ENCODE assay signal across 29 mouse cellular contexts in the genomic region with DNA sequence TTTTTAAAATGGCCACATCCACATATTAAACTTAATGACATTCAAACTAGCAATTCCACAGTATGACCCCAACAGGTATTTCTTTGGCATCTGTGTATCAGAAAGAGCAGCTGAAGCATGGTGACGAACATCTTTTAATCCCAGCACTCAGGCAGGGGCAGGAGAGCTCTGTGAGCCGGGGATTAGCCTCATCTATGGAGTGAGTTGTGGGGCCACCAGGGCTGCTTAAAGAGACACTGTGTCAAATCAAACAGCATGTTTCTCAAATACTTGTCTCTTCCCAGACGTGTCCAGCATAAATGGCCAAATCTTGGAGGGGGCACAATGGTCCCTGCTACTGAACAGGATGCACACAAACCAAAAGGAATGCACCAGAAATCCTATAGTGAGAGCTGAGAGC. TPM values are rescaled to one million over a fixed set of nuclear protein-coding genes. Genes with fewer than 3 reads are reported as not detected.
DNase-seq lines count a peak whose midpoint lies in the region; ATAC-seq and TF ChIP-seq lines count a peak whose summit lies in the region.
"Had no signal": no experiment of that assay in that cellular context is flagged by ENCODE, and none has a peak within 500 bp of the region (broad histone marks: within the 10 kb centered on the region; RNA-seq: fewer than 3 reads in every experiment).

No protein-coding gene starts in this region.

- H3K9ac ChIP-seq in heart, embryonic 15.5 days, result no peak overlapping the region
- H3K9ac ChIP-seq in heart, adult 2 months (ENCODE audit: low read depth, low read length), result no peak overlapping the region
- no peak overlapping the region for H3K9ac ChIP-seq in kidney, embryonic 15.5 days
- H3K9ac ChIP-seq in midbrain, embryonic 11.5 days (ENCODE audit: low read length), result no peak overlapping the region
- no peak overlapping the region for H3K9ac ChIP-seq in midbrain, embryonic 13.5 days (replicated peaks)
- no peak overlapping the region for H3K9ac ChIP-seq in forebrain, embryonic 13.5 days
- H3K9ac ChIP-seq: embryonic facial prominence, embryonic 15.5 days; forebrain, embryonic 12.5 days; hindbrain, embryonic 13.5 days; liver, embryonic 14.5 days; lung, embryonic 15.5 days; stomach, embryonic 15.5 days had no signal

- no peak overlapping the region for H3K4me3 ChIP-seq in heart, embryonic 15.5 days
- H3K4me3 ChIP-seq in heart, adult 2 months, result no peak overlapping the region
- no peak overlapping the region for H3K4me3 ChIP-seq in kidney, embryonic 15.5 days (replicated peaks)
- no peak overlapping the region for H3K4me3 ChIP-seq in midbrain, embryonic 11.5 days (ENCODE audit: low read depth, low read length)
- no peak overlapping the region for H3K4me3 ChIP-seq in midbrain, embryonic 13.5 days (replicated peaks)
- H3K4me3 ChIP-seq in forebrain, embryonic 13.5 days, result no peak overlapping the region
- H3K4me3 ChIP-seq: embryonic facial prominence, embryonic 10.5 days; embryonic facial prominence, embryonic 15.5 days; forebrain, embryonic 12.5 days; hindbrain, embryonic 13.5 days; lung, embryonic 15.5 days; megakaryocyte, embryonic 14.5 days; stomach, embryonic 15.5 days had no signal

- no peaks in the 10 kb centered on the region for H3K4me1 ChIP-seq in heart, embryonic 15.5 days (replicated peaks)
- peaks cover 2% of the 10 kb centered on the region; the same call in 1 of the 2 replicates for H3K4me1 ChIP-seq in heart, adult 2 months (ENCODE audit: control insufficient read depth, insufficient read depth, low read length)
- 0 out of 2 replicates have a peak, but pooled peaks cover 8% of the 10 kb centered on the region for H3K4me1 ChIP-seq in kidney, embryonic 15.5 days
- 0 out of 2 replicates have a peak, but pooled peaks cover 3% of the 10 kb centered on the region for H3K4me1 ChIP-seq in midbrain, embryonic 11.5 days (ENCODE audit: control insufficient read depth, insufficient read depth, low read length)
- H3K4me1 ChIP-seq in midbrain, embryonic 13.5 days (replicated peaks), result 0 out of 2 replicates have a peak, but pooled peaks cover 7% of the 10 kb centered on the region
- no peaks in the 10 kb centered on the region for H3K4me1 ChIP-seq in forebrain, embryonic 13.5 days
- H3K4me1 ChIP-seq: embryonic facial prominence, embryonic 15.5 days; lung, embryonic 15.5 days; stomach, embryonic 15.5 days had no signal

- DNase-seq in heart, adult 2 months, result no peak
- no peak for DNase-seq in kidney, adult 11 months
- DNase-seq in midbrain, embryonic 11.5 days (ENCODE audit: low spot score, missing footprints), result no peak
- DNase-seq in retina, embryonic 14.5 days (ENCODE audit: low spot score), result peak; percentile 8
- DNase-seq: adrenal gland, adult 8-10 months; cerebellum, adult 8-10 months; cerebellum, postnatal 25 days; gastrocnemius, postnatal 10 days; heart, postnatal 36 days; kidney, postnatal 10 days; liver; lung, postnatal 4 days; right cerebral cortex, postnatal 14 days had no signal

- H3K4me2 ChIP-seq in heart, embryonic 15.5 days, result no peak overlapping the region
- no peak overlapping the region for H3K4me2 ChIP-seq in kidney, embryonic 15.5 days
- H3K4me2 ChIP-seq in midbrain, embryonic 11.5 days, result no peak overlapping the region
- H3K4me2 ChIP-seq in midbrain, embryonic 13.5 days (replicated peaks), result no peak overlapping the region
- H3K4me2 ChIP-seq in forebrain, embryonic 13.5 days, result no peak overlapping the region
- H3K4me2 ChIP-seq: embryonic facial prominence, embryonic 15.5 days; forebrain, embryonic 12.5 days; heart, embryonic 11.5 days; hindbrain, embryonic 13.5 days; lung, embryonic 15.5 days; stomach, embryonic 15.5 days had no signal

- TF ChIP-seq POLR2A in heart, adult 2 months (IDR thresholded peaks at IDR 0.05; ENCODE audit: insufficient read depth, low read depth, low read length), result no peak

- no peak for TF ChIP-seq CTCF in heart, adult 2 months (IDR thresholded peaks at IDR 0.05)

- no peak for TF ChIP-seq EP300 in heart, adult 2 months (IDR thresholded peaks at IDR 0.05; ENCODE audit: insufficient read depth, low read depth, low read length)

- peak overlapping the region; percentile 56 for H3K27ac ChIP-seq in heart, embryonic 15.5 days
- H3K27ac ChIP-seq in heart, adult 2 months, result no peak overlapping the region
- peak overlapping the region; percentile 75 for H3K27ac ChIP-seq in kidney, embryonic 15.5 days
- no peak overlapping the region for H3K27ac ChIP-seq in midbrain, embryonic 11.5 days (ENCODE audit: low read depth, low read length)
- no peak overlapping the region for H3K27ac ChIP-seq in midbrain, embryonic 13.5 days
- H3K27ac ChIP-seq in forebrain, embryonic 13.5 days, result no peak overlapping the region
- H3K27ac ChIP-seq: embryonic facial prominence, embryonic 10.5 days; embryonic facial prominence, embryonic 15.5 days; forebrain, embryonic 12.5 days; hindbrain, embryonic 13.5 days; liver, embryonic 14.5 days; lung, embryonic 15.5 days; stomach, embryonic 15.5 days had no signal

- no peak for ATAC-seq in heart, embryonic 15.5 days (replicated peaks; ENCODE audit: insufficient number of reproducible peaks, insufficient read depth, low FRiP score, low read depth)
- ATAC-seq in kidney, embryonic 15.5 days (replicated peaks; ENCODE audit: low FRiP score), result no peak
- peak; percentile 50; the same call in 1 of the 2 replicates for ATAC-seq in midbrain, embryonic 11.5 days (ENCODE audit: low FRiP score)
- ATAC-seq in midbrain, embryonic 13.5 days, result no peak; the same call in 1 of the 2 replicates
- no peak for ATAC-seq in forebrain, embryonic 13.5 days
- ATAC-seq: activated CD4-positive, CD25-positive, alpha-beta regulatory T cell, adult 4 months; intestine, postnatal 0 days had no signal

- H3K79me2 ChIP-seq in heart, adult 2 months (replicated peaks; ENCODE audit: control insufficient read depth, insufficient read depth, low read length), result no peaks in the 10 kb centered on the region

- no peaks in the 10 kb centered on the region for H3K27me3 ChIP-seq in heart, embryonic 15.5 days
- H3K27me3 ChIP-seq in heart, adult 2 months (ENCODE audit: control insufficient read depth, insufficient read depth, low read length), result no peaks in the 10 kb centered on the region
- no peaks in the 10 kb centered on the region for H3K27me3 ChIP-seq in kidney, embryonic 15.5 days
- no peaks in the 10 kb centered on the region for H3K27me3 ChIP-seq in midbrain, embryonic 11.5 days (ENCODE audit: control insufficient read depth, insufficient read depth, low read length)
- no peaks in the 10 kb centered on the region for H3K27me3 ChIP-seq in midbrain, embryonic 13.5 days
- no peaks in the 10 kb centered on the region for H3K27me3 ChIP-seq in forebrain, embryonic 13.5 days
- H3K27me3 ChIP-seq: CH12.LX; embryonic facial prominence, embryonic 15.5 days; forebrain, embryonic 12.5 days; hindbrain, embryonic 13.5 days; lung, embryonic 15.5 days; megakaryocyte, embryonic 14.5 days; stomach, embryonic 15.5 days had no signal

- no peaks in the 10 kb centered on the region for H3K9me3 ChIP-seq in heart, embryonic 15.5 days (replicated peaks)
- no peaks in the 10 kb centered on the region for H3K9me3 ChIP-seq in kidney, embryonic 15.5 days (replicated peaks)
- H3K9me3 ChIP-seq in midbrain, embryonic 11.5 days (ENCODE audit: control insufficient read depth, low read length), result no peaks in the 10 kb centered on the region
- H3K9me3 ChIP-seq in midbrain, embryonic 13.5 days, result no peaks in the 10 kb centered on the region
- no peaks in the 10 kb centered on the region for H3K9me3 ChIP-seq in forebrain, embryonic 13.5 days (replicated peaks)
- H3K9me3 ChIP-seq: embryonic facial prominence, embryonic 10.5 days; embryonic facial prominence, embryonic 15.5 days; forebrain, embryonic 12.5 days; hindbrain, embryonic 13.5 days; lung, embryonic 15.5 days; megakaryocyte, embryonic 14.5 days; stomach, embryonic 15.5 days had no signal

- 56% methylated on average over 3 of the region's 3 CpGs for WGBS in heart, embryonic 15.5 days
- 32% methylated on average over 3 of the region's 3 CpGs for WGBS in heart, adult 2 months
- 80% methylated on average over 3 of the region's 3 CpGs for WGBS in kidney, embryonic 15.5 days
- 37% methylated on average over 3 of the region's 3 CpGs for WGBS in midbrain, embryonic 11.5 days
- 37% methylated on average over 3 of the region's 3 CpGs for WGBS in midbrain, embryonic 13.5 days
- 68% methylated on average over 3 of the region's 3 CpGs for WGBS in forebrain, embryonic 13.5 days

- no peaks in the 10 kb centered on the region for H3K36me3 ChIP-seq in heart, embryonic 15.5 days
- no peaks in the 10 kb centered on the region; the same call in 1 of the 2 replicates for H3K36me3 ChIP-seq in heart, adult 2 months (ENCODE audit: control insufficient read depth, insufficient read depth, low read length)
- H3K36me3 ChIP-seq in kidney, embryonic 15.5 days, result peaks cover 18% of the 10 kb centered on the region; the same call in 1 of the 2 replicates
- H3K36me3 ChIP-seq in midbrain, embryonic 11.5 days (ENCODE audit: control insufficient read depth, insufficient read depth, low read length), result no peaks in the 10 kb centered on the region
- no peaks in the 10 kb centered on the region for H3K36me3 ChIP-seq in midbrain, embryonic 13.5 days
- H3K36me3 ChIP-seq in forebrain, embryonic 13.5 days (ENCODE audit: poor library complexity, severe bottlenecking), result 0 out of 2 replicates have a peak, but pooled peaks cover 3% of the 10 kb centered on the region
- H3K36me3 ChIP-seq: embryonic facial prominence, embryonic 15.5 days; forebrain, embryonic 12.5 days; hindbrain, embryonic 13.5 days; stomach, embryonic 15.5 days had no signal

- intact Hi-C loops in heart, adult 2 months (cut with DNase I), result no loop called here

RNA-seq across cellular contexts. Expression of gene E2f3, which starts 59.7 kb away (rescaled TPM):
- polyA plus RNA-seq in heart, embryonic 15.5 days (2015; fragmentation: Nextera tagmentation; extraction: Ambion mirVana), result 6.9 and 8.0 TPM in 2 replicates
- total RNA-seq in heart, adult 2 months (2021), result 1 to 10 TPM; 6.2 TPM
- polyA plus RNA-seq in heart, adult 2 months (2012; rRNA removed), result 2.6 and 5.1 TPM in 2 replicates
- polyA plus RNA-seq in kidney, embryonic 15.5 days (2015; fragmentation: Nextera tagmentation; extraction: Ambion mirVana), result 14.6 and 15.4 TPM in 2 replicates
- polyA plus RNA-seq in midbrain, embryonic 11.5 days (2014; fragmentation: Nextera tagmentation; extraction: Ambion mirVana), result 16.5 and 17.7 TPM in 2 replicates
- polyA plus RNA-seq in midbrain, embryonic 13.5 days (2015; fragmentation: Nextera tagmentation; extraction: Ambion mirVana), result 7.0 and 7.6 TPM in 2 replicates
- 11.5 and 12.4 TPM in 2 replicates for polyA plus RNA-seq in forebrain, embryonic 13.5 days (2015; fragmentation: Nextera tagmentation; extraction: Ambion mirVana)

Comparison
In these comparisons a context has a peak if more than half of its experiments do, and no peak if none do; other contexts are left out.
1. H3K27ac ChIP-seq: peak in heart, embryonic 15.5 days (single experiment) and kidney, embryonic 15.5 days (single experiment); none in heart, adult 2 months (single experiment), midbrain, embryonic 11.5 days (single experiment), midbrain, embryonic 13.5 days (single experiment) and forebrain, embryonic 13.5 days (single experiment).